Mouse (Mus musculus): ENCODE measurements around the gene Sfn.

DNA sequence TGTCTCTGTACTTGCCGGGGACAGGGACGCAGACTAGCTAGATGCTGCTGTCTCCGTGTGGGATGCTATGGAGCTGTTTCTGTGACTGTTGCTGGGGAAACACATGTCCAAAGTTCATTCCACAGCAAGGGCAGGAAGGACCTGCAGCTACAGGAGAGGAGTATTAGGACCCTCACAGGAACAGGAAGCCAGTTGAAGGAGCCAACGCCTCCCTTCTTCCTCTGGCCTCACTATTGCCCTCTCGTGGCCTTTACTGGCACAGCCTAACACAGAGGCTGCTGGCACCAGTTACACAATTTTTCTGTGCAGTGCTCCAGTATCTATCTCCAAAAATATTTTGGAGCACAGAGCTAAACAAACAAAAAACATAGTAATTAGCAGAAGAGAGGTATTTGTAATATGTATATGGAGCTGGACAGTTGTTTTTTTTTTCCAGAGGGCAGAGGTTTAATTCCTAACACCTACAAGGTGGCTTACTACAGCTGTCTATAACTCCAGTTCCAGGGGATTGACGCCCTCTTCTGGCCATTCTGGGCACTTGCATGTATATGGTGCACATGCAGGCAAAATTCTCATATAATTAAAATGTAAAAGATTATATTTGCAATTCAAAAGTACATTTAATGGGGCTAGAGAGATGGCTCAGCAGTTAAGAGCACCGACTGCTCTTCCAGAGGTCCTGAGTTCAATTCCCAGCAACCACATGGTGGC is 48.2 kb upstream of the Sfn start, which contains the start of gene Zdhhc18:
- TF ChIP-seq GATA1 (IDR thresholded peaks at IDR 0.05; ENCODE audit: low read length) (no peak), TAL1 (IDR thresholded peaks at IDR 0.05; ENCODE audit: low read length) (no peak)
